Mouse (Mus musculus): ENCODE results near the gene Mettl8. TPM values are rescaled to one million over a fixed set of nuclear protein-coding genes. Genes with fewer than 3 reads are reported as not detected.

The Mettl8 gene
- 12.9 and 16.0 TPM in 2 replicates for polyA plus RNA-seq (2015; fragmentation: Nextera tagmentation; extraction: Ambion mirVana)

DNA sequence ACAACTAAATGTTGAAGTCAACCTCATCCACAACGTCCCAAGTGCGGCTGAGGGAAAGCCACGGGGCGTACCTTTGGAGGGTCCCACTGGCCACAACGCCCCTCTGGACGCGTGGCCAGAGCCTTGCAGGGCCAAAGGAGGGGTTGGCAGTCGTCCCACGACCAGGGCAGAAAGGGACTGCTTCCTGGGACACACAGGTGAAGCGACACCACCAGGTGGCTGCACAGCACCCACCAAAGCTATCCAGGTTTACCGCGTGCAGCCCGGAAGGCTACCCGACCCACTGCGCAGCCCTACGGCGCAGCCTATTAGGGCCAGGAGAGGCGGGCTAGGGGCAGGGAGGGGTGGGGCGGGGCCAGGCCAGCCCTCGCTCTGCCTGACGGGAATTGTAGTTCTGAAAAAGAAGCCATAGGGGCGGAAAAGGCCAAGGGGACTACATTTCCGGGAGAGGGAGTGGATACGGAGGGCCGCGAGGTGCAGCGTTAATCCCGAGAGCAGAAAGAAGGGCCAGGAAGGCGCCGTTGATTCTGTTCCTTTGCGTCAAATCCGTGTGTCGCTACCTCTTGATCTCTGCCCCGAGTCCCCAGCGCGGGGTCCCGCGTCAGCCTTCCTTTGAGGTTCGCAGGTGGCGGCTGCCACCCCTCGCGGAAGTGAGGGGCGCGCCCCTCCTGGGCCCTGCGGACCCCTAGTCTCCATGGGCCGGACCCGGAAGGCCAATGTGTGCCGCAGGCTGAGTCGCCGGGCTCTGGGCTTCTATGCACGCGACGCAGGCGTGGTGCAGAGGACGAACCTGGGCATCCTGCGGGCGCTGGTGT, at the start of gene Mettl8, which contains the start of gene Dcaf17:
TSS of gene Mettl8 (minus strand) at position 284 of the 815 bp plus-strand sequence.
TSS of gene Dcaf17 (plus strand) at position 29 of the 815 bp plus-strand sequence.
- H3K4me2 ChIP-seq, result peak within 1 kb of the TSS; percentile 84
- H3K27me3 ChIP-seq (replicated peaks), result no peaks in the 10 kb centered on the region
- H3K9ac ChIP-seq (replicated peaks), result peak within 1 kb of the TSS; percentile 81
- peak within 1 kb of the TSS; percentile 71 for H3K4me3 ChIP-seq (replicated peaks)
- ATAC-seq (ENCODE audit: low FRiP score), result peak; percentile 98
- peaks cover 19% of the 10 kb centered on the region for H3K4me1 ChIP-seq
- peaks cover 6% of the 10 kb centered on the region; the same call in 1 of the 2 replicates for H3K36me3 ChIP-seq
- WGBS, result under 1% methylated on average over 57 of the region's 57 CpGs
- H3K27ac ChIP-seq (replicated peaks), result peak within 1 kb of the TSS; percentile 96
- no peaks in the 10 kb centered on the region for H3K9me3 ChIP-seq (replicated peaks)

GRCm38 (mm10) chr2:71104696-71105095, 49.3 kb upstream of the Mettl8 start:
- no peaks in the 10 kb centered on the region for H3K27me3 ChIP-seq (replicated peaks)
- no peak overlapping the region for H3K9ac ChIP-seq (replicated peaks)
- H3K36me3 ChIP-seq, result no peaks in the 10 kb centered on the region
- H3K4me3 ChIP-seq (replicated peaks), result no peak overlapping the region
- H3K4me1 ChIP-seq, result no peaks in the 10 kb centered on the region
- ATAC-seq (ENCODE audit: low FRiP score), result no peak
- H3K27ac ChIP-seq (replicated peaks), result no peak overlapping the region
- H3K9me3 ChIP-seq (replicated peaks), result no peaks in the 10 kb centered on the region
- WGBS, result 81% methylated on average over 3 of the region's 3 CpGs
- H3K4me2 ChIP-seq, result no peak overlapping the region

DNA sequence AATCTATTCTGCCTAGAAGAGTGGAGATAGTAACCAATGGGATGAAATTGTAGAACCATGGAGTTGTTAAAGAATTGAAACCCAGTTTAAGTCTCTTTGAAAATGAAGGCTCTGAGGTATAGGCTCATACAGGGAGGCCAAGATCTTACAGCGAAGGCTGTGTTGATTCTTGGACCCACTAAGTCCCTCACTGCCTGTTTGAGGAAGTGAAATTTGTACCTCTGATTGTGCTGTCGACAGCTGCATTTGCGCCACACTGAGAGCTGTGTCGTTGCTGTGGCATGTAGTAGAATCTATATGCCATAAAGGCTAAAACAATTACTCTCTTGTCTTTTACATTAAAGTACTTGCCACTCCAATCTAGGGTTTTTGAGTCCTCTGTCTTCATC, 47.9 kb upstream of the Mettl8 start:
- ATAC-seq (ENCODE audit: low FRiP score), result no peak
- no peaks in the 10 kb centered on the region for H3K9me3 ChIP-seq (replicated peaks)
- no peak overlapping the region for H3K27ac ChIP-seq (replicated peaks)
- no peaks in the 10 kb centered on the region for H3K27me3 ChIP-seq (replicated peaks)
- H3K4me2 ChIP-seq, result no peak overlapping the region
- no peak overlapping the region for H3K9ac ChIP-seq (replicated peaks)
- H3K4me3 ChIP-seq (replicated peaks), result no peak overlapping the region
- H3K4me1 ChIP-seq, result no peaks in the 10 kb centered on the region
- H3K36me3 ChIP-seq, result no peaks in the 10 kb centered on the region
- WGBS, result 90% methylated on average over 4 of the region's 4 CpGs

DNA sequence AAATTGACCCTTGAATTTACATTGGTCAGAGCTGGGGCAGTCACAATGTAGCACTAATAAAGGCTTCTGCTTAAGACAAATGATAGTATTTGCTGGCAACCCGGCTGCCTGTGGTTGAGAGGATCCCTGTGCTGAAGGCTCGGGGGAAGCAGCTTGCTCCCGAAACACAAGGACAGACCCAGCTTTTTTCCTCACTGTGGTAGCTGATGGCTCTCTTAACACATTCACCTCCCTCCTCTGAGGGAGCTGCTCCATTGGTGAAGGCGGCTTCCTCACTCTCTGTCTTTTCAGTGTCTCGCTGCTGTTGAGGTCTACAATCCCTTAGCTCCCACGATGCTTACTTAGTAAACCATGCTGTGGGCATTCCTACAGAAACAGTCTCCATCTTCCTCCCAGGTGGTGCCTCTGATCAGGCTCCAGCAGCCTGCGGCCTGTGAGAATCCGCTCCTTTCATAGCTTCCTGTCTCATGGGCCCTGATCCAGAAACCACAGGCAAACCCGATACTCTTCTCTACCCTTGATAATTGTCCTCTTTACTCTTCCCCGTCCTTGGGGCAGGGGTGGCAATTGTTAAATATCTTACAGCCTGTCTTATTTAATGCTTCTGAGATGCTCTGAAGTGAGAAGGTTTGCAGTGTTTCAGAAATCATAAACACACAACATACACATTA, 47.4 kb upstream of the Mettl8 start:
- H3K9ac ChIP-seq (replicated peaks), result no peak overlapping the region
- no peaks in the 10 kb centered on the region for H3K36me3 ChIP-seq
- no peak overlapping the region for H3K27ac ChIP-seq (replicated peaks)
- H3K27me3 ChIP-seq (replicated peaks), result no peaks in the 10 kb centered on the region
- WGBS, result 83% methylated on average over 10 of the region's 10 CpGs
- no peak overlapping the region for H3K4me3 ChIP-seq (replicated peaks)
- H3K4me2 ChIP-seq, result no peak overlapping the region
- ATAC-seq (ENCODE audit: low FRiP score), result no peak
- no peaks in the 10 kb centered on the region for H3K9me3 ChIP-seq (replicated peaks)
- no peaks in the 10 kb centered on the region for H3K4me1 ChIP-seq

GRCm38 (mm10) chr2:71096170-71096569, 40.8 kb upstream of the Mettl8 start:
- Histone ChIP-seq H3K9ac (replicated peaks) (no peak overlapping the region), H3K4me3 (replicated peaks) (no peak overlapping the region), H3K4me2 (no peak overlapping the region), H3K4me1 (no peaks in the 10 kb centered on the region), H3K9me3 (replicated peaks) (no peaks in the 10 kb centered on the region), H3K36me3 (peaks cover 7% of the 10 kb centered on the region; the same call in 1 of the 2 replicates), H3K27ac (replicated peaks) (no peak overlapping the region), H3K27me3 (replicated peaks) (no peaks in the 10 kb centered on the region)
- 93% methylated on average over 7 of the region's 7 CpGs for WGBS
- no peak for ATAC-seq (ENCODE audit: low FRiP score)

DNA sequence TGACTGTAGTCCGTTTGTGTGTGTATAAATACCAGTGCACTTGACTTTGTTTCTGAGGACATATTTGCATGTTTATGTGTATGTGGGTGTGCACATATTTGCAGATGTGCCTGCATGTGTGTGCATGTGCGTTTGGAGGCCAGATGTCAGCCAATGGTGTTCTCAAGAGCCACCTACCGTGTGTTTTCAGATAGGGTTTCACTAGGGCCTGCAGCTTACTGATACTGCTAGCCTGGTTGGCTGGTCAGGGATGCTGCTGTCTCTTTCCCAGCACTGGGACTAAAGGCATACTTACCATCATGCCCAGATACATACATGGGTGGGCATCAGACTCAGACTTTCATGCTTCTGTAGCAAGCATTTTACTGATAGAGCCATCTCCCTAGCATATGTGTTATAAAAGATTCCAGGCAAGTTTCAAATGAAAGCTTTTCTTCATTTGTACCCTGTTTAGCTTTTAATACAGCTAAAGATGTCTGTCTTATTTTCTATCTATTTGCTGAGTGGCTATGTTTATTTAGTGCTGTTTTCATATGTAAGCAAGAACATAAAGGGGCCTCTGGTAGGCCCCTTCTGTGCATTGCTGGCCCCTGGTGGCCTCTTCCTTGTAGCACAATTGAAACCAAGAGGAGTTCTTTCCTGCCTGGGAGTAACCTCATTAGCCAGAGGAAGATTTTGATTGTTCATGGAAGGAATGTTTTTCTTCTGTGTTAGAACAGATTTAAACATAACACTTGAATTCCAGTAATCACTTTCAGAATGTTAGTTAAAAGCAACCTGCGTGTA, 35.5 kb upstream of the Mettl8 start:
- 91% methylated on average over 4 of the region's 4 CpGs for WGBS
- H3K4me1 ChIP-seq, result no peaks in the 10 kb centered on the region

GRCm38 (mm10) chr2:71089766-71090165, 34.4 kb upstream of the Mettl8 start:
- Histone ChIP-seq H3K36me3 (peaks cover 31% of the 10 kb centered on the region), H3K4me2 (no peak overlapping the region), H3K9me3 (replicated peaks) (no peaks in the 10 kb centered on the region), H3K9ac (replicated peaks) (no peak overlapping the region), H3K4me1 (no peaks in the 10 kb centered on the region), H3K27ac (replicated peaks) (no peak overlapping the region), H3K4me3 (replicated peaks) (no peak overlapping the region), H3K27me3 (replicated peaks) (no peaks in the 10 kb centered on the region)
- 82% methylated on average over 3 of the region's 3 CpGs for WGBS
- no peak for ATAC-seq (ENCODE audit: low FRiP score)

More for the DNA sequence above, 35.5 kb upstream of the Mettl8 start:
- H3K4me2 ChIP-seq, result no peak overlapping the region
- no peaks in the 10 kb centered on the region for H3K9me3 ChIP-seq (replicated peaks)
- no peak overlapping the region for H3K9ac ChIP-seq (replicated peaks)
- no peak overlapping the region for H3K4me3 ChIP-seq (replicated peaks)
- ATAC-seq (ENCODE audit: low FRiP score), result no peak
- no peak overlapping the region for H3K27ac ChIP-seq (replicated peaks)
- H3K27me3 ChIP-seq (replicated peaks), result no peaks in the 10 kb centered on the region
- H3K36me3 ChIP-seq, result peaks cover 31% of the 10 kb centered on the region

GRCm38 (mm10) chr2:71083454-71084193, 28.2 kb upstream of the Mettl8 start:
- Histone ChIP-seq H3K27me3 (replicated peaks) (no peaks in the 10 kb centered on the region), H3K4me2 (no peak overlapping the region), H3K9me3 (replicated peaks) (no peaks in the 10 kb centered on the region), H3K4me1 (no peaks in the 10 kb centered on the region), H3K4me3 (replicated peaks) (no peak overlapping the region), H3K9ac (replicated peaks) (no peak overlapping the region), H3K27ac (replicated peaks) (no peak overlapping the region), H3K36me3 (peaks cover 29% of the 10 kb centered on the region)
- no peak for ATAC-seq (ENCODE audit: low FRiP score)
- 94% methylated on average over 6 of the region's 6 CpGs for WGBS

DNA sequence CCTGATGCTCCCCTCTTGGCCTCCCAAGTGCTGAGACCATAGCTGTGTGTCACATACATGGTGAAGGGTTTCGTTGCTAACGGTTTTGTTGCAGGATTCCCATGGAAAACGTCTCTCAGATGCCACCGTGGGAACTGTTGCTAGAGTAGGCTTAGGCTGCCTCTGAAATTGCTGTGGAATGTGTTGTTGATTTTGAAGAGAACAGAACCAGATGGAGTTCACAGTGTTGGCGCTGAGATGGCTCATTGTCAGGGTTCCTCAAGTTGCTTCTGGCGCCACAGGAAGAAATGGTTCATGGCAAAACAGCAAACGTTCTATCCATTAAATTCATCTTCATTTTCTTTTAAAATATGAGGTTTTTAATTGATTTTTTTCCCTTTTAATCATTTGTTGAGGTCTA, 27.0 kb upstream of the Mettl8 start:
- Histone ChIP-seq H3K27ac (replicated peaks) (no peak overlapping the region), H3K27me3 (replicated peaks) (no peaks in the 10 kb centered on the region), H3K4me2 (no peak overlapping the region), H3K36me3 (peaks cover 20% of the 10 kb centered on the region), H3K4me1 (no peaks in the 10 kb centered on the region), H3K4me3 (replicated peaks) (no peak overlapping the region), H3K9me3 (replicated peaks) (no peaks in the 10 kb centered on the region), H3K9ac (replicated peaks) (no peak overlapping the region)
- 88% methylated on average over 7 of the region's 7 CpGs for WGBS
- no peak for ATAC-seq (ENCODE audit: low FRiP score)

- Histone ChIP-seq H3K27ac (replicated peaks) (no peak overlapping the region), H3K4me1 (no peaks in the 10 kb centered on the region), H3K27me3 (replicated peaks) (no peaks in the 10 kb centered on the region), H3K9ac (replicated peaks) (no peak overlapping the region), H3K4me2 (no peak overlapping the region), H3K9me3 (replicated peaks) (no peaks in the 10 kb centered on the region), H3K4me3 (replicated peaks) (no peak overlapping the region), H3K36me3 (no peaks in the 10 kb centered on the region)
- ATAC-seq (ENCODE audit: low FRiP score), result no peak
- 94% methylated on average over 3 of the region's 3 CpGs for WGBS
These were observed 18.4 kb upstream of the Mettl8 start for GRCm38 (mm10) chr2:71073828-71074227.

- no peak overlapping the region for H3K27ac ChIP-seq (replicated peaks)
- H3K27me3 ChIP-seq (replicated peaks), result no peaks in the 10 kb centered on the region
- H3K4me3 ChIP-seq (replicated peaks), result no peak overlapping the region
- no peaks in the 10 kb centered on the region for H3K9me3 ChIP-seq (replicated peaks)
- 92% methylated on average over 3 of the region's 3 CpGs for WGBS
- no peak overlapping the region for H3K4me2 ChIP-seq
- H3K36me3 ChIP-seq, result no peaks in the 10 kb centered on the region
- H3K9ac ChIP-seq (replicated peaks), result no peak overlapping the region
- no peak for ATAC-seq (ENCODE audit: low FRiP score)
- H3K4me1 ChIP-seq, result no peaks in the 10 kb centered on the region
These were observed 17.9 kb upstream of the Mettl8 start for GRCm38 (mm10) chr2:71073330-71073729.

Measured in neural tube, embryonic 15.5 days (tissue).